Mouse (Mus musculus): Measurements from ENCODE around the gene Acoxl. TPM values are rescaled to one million over a fixed set of nuclear protein-coding genes. Genes with fewer than 3 reads are reported as not detected.
A peak's percentile ranks its signal among the peaks of the same experiment; 100 is the strongest.

Acoxl gene
- total and polyA plus RNA-seq, 3 experiments = 0.05 TPM; not detected in 1

- ATAC-seq (ENCODE audit: extremely low read depth, insufficient number of reproducible peaks, low FRiP score, poor library complexity, severe bottlenecking) = no peak
- Histone ChIP-seq H3K36me3 (replicated peaks) (no peaks in the 10 kb centered on the region), H3K27me3 (ENCODE audit: insufficient read depth, low read length) (peaks cover 4% of the 10 kb centered on the region), H3K4me1 (ENCODE audit: insufficient read depth, low read depth, low read length) (peaks cover 44% of the 10 kb centered on the region), H3K4me3 (ENCODE audit: low read depth, low read length) (no peak overlapping the region), H3K9me3 (replicated peaks) (no peaks in the 10 kb centered on the region)
- no peak for DNase-seq (ENCODE audit: low spot score)
- TF ChIP-seq CTCF (IDR thresholded peaks at IDR 0.05; ENCODE audit: low read depth, low read length) (no peak), GATA2 (IDR thresholded peaks at IDR 0.05; ENCODE audit: borderline replicate concordance, low read depth, low read length) (no peak), TAL1 (conservative IDR thresholded peaks at IDR 0.05; ENCODE audit: low read depth, low read length) (no peak), GATA1 (IDR thresholded peaks at IDR 0.05; ENCODE audit: borderline replicate concordance, low read length) (no peak), POLR2AphosphoS5 (IDR thresholded peaks at IDR 0.05; ENCODE audit: insufficient replicate concordance, low read depth, low read length) (no peak)
Measured at GRCm38 (mm10) chr2:128083844-128084243, 245.2 kb downstream of the Acoxl start.

DNA sequence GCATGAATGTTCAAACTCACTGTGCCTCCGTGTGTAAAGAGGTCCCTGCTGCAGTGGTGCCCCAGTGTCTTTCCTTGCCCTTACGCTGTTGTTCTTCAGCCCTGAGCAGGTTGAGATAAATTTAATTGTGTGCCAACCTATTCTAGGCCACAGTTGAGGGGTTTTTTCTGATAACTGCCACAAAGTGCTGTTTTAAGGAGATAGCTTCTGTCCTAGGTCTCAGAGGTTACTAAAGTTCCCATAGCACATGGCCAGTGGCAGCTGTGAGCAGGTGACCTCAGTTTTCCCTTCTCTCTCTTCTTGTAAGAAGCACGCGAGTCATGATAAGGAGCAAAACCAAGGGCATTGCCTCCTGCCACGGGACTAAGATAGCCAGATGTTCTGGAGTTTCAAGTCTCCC is 245.9 kb downstream of the Acoxl start:
- Histone ChIP-seq H3K4me1 (ENCODE audit: insufficient read depth, low read depth, low read length) (peaks cover 41% of the 10 kb centered on the region), H3K27me3 (ENCODE audit: insufficient read depth, low read length) (no peaks in the 10 kb centered on the region), H3K4me3 (ENCODE audit: low read depth, low read length) (no peak overlapping the region), H3K9me3 (replicated peaks) (no peaks in the 10 kb centered on the region), H3K36me3 (replicated peaks) (no peaks in the 10 kb centered on the region)
- ATAC-seq (ENCODE audit: extremely low read depth, insufficient number of reproducible peaks, low FRiP score, poor library complexity, severe bottlenecking) (peak; percentile 34), DNase-seq (ENCODE audit: low spot score) (no peak)
- TF ChIP-seq TAL1 (conservative IDR thresholded peaks at IDR 0.05; ENCODE audit: low read depth, low read length) (peak; percentile 81), GATA2 (IDR thresholded peaks at IDR 0.05; ENCODE audit: borderline replicate concordance, low read depth, low read length) (no peak), POLR2AphosphoS5 (IDR thresholded peaks at IDR 0.05; ENCODE audit: insufficient replicate concordance, low read depth, low read length) (no peak), GATA1 (IDR thresholded peaks at IDR 0.05; ENCODE audit: borderline replicate concordance, low read length) (no peak), CTCF (IDR thresholded peaks at IDR 0.05; ENCODE audit: low read depth, low read length) (no peak)

DNA sequence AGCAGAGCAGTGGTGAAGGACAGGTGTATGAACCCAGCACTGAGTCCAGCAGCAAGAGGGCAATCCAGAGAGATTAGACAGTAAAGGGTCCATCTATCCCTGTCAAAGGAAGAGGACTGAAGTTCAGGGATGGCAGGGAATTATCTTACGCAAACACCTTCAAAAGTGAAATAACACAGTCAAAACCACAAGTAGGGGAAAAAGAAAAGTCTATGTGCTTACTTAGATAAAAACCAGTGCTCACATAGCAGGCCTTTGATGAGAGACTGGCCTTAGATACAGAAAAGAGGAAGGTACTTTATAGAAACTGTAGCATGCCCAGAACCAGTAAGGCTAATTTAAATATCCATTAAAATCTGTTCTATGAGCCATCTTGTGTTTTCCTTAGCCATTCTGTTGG is 246.8 kb downstream of the Acoxl start:
- DNase-seq (ENCODE audit: low spot score) = no peak
- Histone ChIP-seq H3K4me3 (ENCODE audit: low read depth, low read length) (no peak overlapping the region; the same call in 1 of the 2 replicates), H3K27me3 (ENCODE audit: insufficient read depth, low read length) (no peaks in the 10 kb centered on the region), H3K4me1 (ENCODE audit: insufficient read depth, low read depth, low read length) (peaks cover 37% of the 10 kb centered on the region), H3K9me3 (replicated peaks) (no peaks in the 10 kb centered on the region), H3K36me3 (replicated peaks) (no peaks in the 10 kb centered on the region)
- TF ChIP-seq GATA1 (IDR thresholded peaks at IDR 0.05; ENCODE audit: borderline replicate concordance, low read length) (no peak), CTCF (IDR thresholded peaks at IDR 0.05; ENCODE audit: low read depth, low read length) (no peak), POLR2AphosphoS5 (IDR thresholded peaks at IDR 0.05; ENCODE audit: insufficient replicate concordance, low read depth, low read length) (no peak), TAL1 (conservative IDR thresholded peaks at IDR 0.05; ENCODE audit: low read depth, low read length) (peak; percentile 51; the same call in 1 of the 2 replicates)
- no peak; the same call in 1 of the 2 replicates for ATAC-seq (ENCODE audit: extremely low read depth, insufficient number of reproducible peaks, low FRiP score, poor library complexity, severe bottlenecking)

GRCm38 (mm10) chr2:128086301-128086886 is 247.7 kb downstream of the Acoxl start:
- ATAC-seq (ENCODE audit: extremely low read depth, insufficient number of reproducible peaks, low FRiP score, poor library complexity, severe bottlenecking) (no peak), DNase-seq (ENCODE audit: low spot score) (no peak)
- Histone ChIP-seq H3K27me3 (ENCODE audit: insufficient read depth, low read length) (peaks cover 6% of the 10 kb centered on the region; the same call in 1 of the 2 replicates), H3K36me3 (replicated peaks) (no peaks in the 10 kb centered on the region), H3K4me3 (ENCODE audit: low read depth, low read length) (no peak overlapping the region; the same call in 1 of the 2 replicates), H3K9me3 (replicated peaks) (no peaks in the 10 kb centered on the region), H3K4me1 (ENCODE audit: insufficient read depth, low read depth, low read length) (peaks cover 40% of the 10 kb centered on the region)
- TF ChIP-seq GATA1 (IDR thresholded peaks at IDR 0.05; ENCODE audit: borderline replicate concordance, low read length) (no peak), CTCF (IDR thresholded peaks at IDR 0.05; ENCODE audit: low read depth, low read length) (no peak), POLR2AphosphoS5 (IDR thresholded peaks at IDR 0.05; ENCODE audit: insufficient replicate concordance, low read depth, low read length) (no peak), GATA2 (IDR thresholded peaks at IDR 0.05; ENCODE audit: borderline replicate concordance, low read depth, low read length) (no peak), TAL1 (conservative IDR thresholded peaks at IDR 0.05; ENCODE audit: low read depth, low read length) (no peak)

DNA sequence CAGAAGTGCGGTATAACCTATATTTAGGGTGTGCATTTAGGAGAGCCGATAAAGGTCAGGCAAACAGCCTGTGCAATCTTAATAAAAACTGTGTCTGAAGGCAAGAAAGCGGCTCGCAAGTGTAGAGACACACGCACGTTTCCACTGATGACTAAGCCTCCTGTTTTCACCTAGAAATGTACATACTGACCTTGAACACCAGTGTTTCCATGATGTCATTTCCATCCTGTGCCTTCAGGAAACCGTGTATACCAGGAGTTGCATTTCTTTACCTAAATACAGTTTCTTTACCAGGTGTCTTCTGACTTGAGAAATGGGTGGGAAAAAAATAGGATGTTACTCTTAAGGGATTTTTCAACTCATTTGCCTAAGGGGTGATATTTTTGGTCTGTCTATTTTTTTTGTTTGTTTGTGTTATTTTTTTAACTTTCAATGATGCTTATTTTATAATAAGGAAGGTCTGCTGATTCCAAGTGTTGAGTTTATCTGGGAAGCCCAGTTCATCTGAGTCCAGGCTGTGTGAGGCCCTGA is 248.4 kb downstream of the Acoxl start:
- H3K4me1 ChIP-seq (ENCODE audit: insufficient read depth, low read depth, low read length) = peaks cover 47% of the 10 kb centered on the region
- H3K36me3 ChIP-seq (replicated peaks) = no peaks in the 10 kb centered on the region
- H3K4me3 ChIP-seq (ENCODE audit: low read depth, low read length) = no peak overlapping the region
- DNase-seq (ENCODE audit: low spot score) (no peak), ATAC-seq (ENCODE audit: extremely low read depth, insufficient number of reproducible peaks, low FRiP score, poor library complexity, severe bottlenecking) (no peak)
- TF ChIP-seq TAL1 (conservative IDR thresholded peaks at IDR 0.05; ENCODE audit: low read depth, low read length) (no peak), POLR2AphosphoS5 (IDR thresholded peaks at IDR 0.05; ENCODE audit: insufficient replicate concordance, low read depth, low read length) (no peak), GATA2 (IDR thresholded peaks at IDR 0.05; ENCODE audit: borderline replicate concordance, low read depth, low read length) (no peak), CTCF (IDR thresholded peaks at IDR 0.05; ENCODE audit: low read depth, low read length) (no peak), GATA1 (IDR thresholded peaks at IDR 0.05; ENCODE audit: borderline replicate concordance, low read length) (no peak)
- H3K9me3 ChIP-seq (replicated peaks) = no peaks in the 10 kb centered on the region
- peaks cover 10% of the 10 kb centered on the region; the same call in 1 of the 2 replicates for H3K27me3 ChIP-seq (ENCODE audit: insufficient read depth, low read length)

- Histone ChIP-seq H3K36me3 (replicated peaks) (no peaks in the 10 kb centered on the region), H3K9me3 (replicated peaks) (no peaks in the 10 kb centered on the region), H3K4me3 (ENCODE audit: low read depth, low read length) (no peak overlapping the region), H3K4me1 (ENCODE audit: insufficient read depth, low read depth, low read length) (peaks cover 42% of the 10 kb centered on the region), H3K27me3 (ENCODE audit: insufficient read depth, low read length) (peaks cover 16% of the 10 kb centered on the region)
- ATAC-seq (ENCODE audit: extremely low read depth, insufficient number of reproducible peaks, low FRiP score, poor library complexity, severe bottlenecking) = no peak
- DNase-seq (ENCODE audit: low spot score) = no peak
- TF ChIP-seq GATA2 (IDR thresholded peaks at IDR 0.05; ENCODE audit: borderline replicate concordance, low read depth, low read length) (no peak), CTCF (IDR thresholded peaks at IDR 0.05; ENCODE audit: low read depth, low read length) (no peak), GATA1 (IDR thresholded peaks at IDR 0.05; ENCODE audit: borderline replicate concordance, low read length) (no peak), TAL1 (conservative IDR thresholded peaks at IDR 0.05; ENCODE audit: low read depth, low read length) (no peak), POLR2AphosphoS5 (IDR thresholded peaks at IDR 0.05; ENCODE audit: insufficient replicate concordance, low read depth, low read length) (no peak)
Measured at GRCm38 (mm10) chr2:128087798-128088545, 249.3 kb downstream of the Acoxl start.
